Mouse (Mus musculus): ENCODE measurements around the gene Ccdc86.

DNA sequence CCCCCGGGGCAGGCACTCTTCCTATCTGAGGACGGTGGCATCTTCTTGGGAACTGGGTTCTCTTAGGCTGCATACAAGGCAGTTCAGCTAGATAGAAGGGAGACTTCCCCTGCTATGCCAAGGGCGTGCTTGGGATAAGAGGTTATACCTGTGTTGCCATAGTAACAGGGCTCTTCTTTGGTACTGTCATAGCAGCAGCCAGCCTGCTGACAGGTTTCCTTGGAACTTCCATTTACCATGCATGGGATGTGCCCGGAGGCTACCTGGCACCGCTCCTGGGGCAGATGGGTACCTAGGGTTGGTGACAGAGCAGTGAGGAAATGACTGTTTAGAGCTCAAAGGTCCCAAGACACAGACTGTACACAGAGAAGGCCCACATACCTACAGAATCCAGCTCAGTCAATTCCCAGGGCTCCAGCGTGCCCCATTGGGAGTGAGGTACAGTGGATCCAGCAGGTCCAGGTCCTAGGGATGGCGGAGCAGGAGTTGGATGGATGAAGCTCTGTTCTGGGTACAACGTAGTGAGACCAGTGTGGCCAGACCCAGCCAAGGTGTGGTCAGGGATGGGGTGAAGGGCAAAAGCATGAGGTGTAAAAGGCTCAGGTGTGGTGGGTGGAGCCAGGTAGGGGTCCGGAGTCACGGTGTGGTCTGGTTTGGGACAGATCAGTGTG is 30.6 kb downstream of the Ccdc86 start:
- TF ChIP-seq POLR2A (IDR thresholded peaks at IDR 0.05; ENCODE audit: borderline replicate concordance, extremely low read depth, insufficient read depth, insufficient read length, poor library complexity, severe bottlenecking) (no peak), CTCF (IDR thresholded peaks at IDR 0.05; ENCODE audit: borderline replicate concordance, extremely low read depth, insufficient read depth, insufficient read length) (no peak)

All from brain, embryonic 14.5 days (tissue).